Mouse (Mus musculus): Measurements from ENCODE around the gene Rapsn.

DNA sequence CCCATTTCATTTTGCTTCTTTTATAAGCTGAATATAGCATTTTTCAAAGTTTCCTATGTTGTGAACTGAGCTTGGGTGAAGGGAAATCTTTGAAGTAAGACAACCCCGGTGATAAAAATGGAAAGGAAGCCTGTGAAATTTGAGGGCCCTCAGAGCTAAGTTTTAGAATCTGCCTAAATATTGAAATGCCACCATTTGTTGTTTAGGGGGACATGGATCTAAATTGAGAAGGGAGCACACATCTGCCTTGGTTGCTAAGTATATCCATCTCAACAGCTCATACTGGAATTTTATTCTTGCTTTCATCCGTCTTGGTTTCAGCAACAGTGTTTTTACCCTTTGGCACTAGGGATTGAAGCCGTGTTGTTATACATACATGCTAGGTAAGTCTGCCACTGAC is 49.4 kb upstream of the Rapsn start:
- no peak for TF ChIP-seq USF2 (IDR thresholded peaks at IDR 0.05; ENCODE audit: borderline replicate concordance in 1 of 2, insufficient read depth in 1 of 2, low read depth in 1 of 2, low read length in 2 of 2)
- no peak for TF ChIP-seq CTCF (IDR thresholded peaks at IDR 0.05 in 2 of 3, conservative IDR thresholded peaks at IDR 0.05 in 1 of 3; ENCODE audit: control insufficient read depth in 1 of 3, insufficient read depth in 1 of 3, low read depth in 2 of 3, low read length in 3 of 3, poor library complexity in 1 of 3, severe bottlenecking in 1 of 3)
- no peak for TF ChIP-seq ZNF384 (IDR thresholded peaks at IDR 0.05; ENCODE audit: low read depth, low read length)
- no peak for TF ChIP-seq MYC (IDR thresholded peaks at IDR 0.05; ENCODE audit: low read depth, low read length)
- no peak for TF ChIP-seq ZKSCAN1 (IDR thresholded peaks at IDR 0.05; ENCODE audit: low read depth, low read length)
- TF ChIP-seq ZMIZ1 (IDR thresholded peaks at IDR 0.05; ENCODE audit: low read depth, low read length) = no peak
- no peak for TF ChIP-seq TAL1 (IDR thresholded peaks at IDR 0.05; ENCODE audit: low read length)
- no peak for TF ChIP-seq EP300 (IDR thresholded peaks at IDR 0.05; ENCODE audit: low read depth in 1 of 2, low read length in 2 of 2)
- TF ChIP-seq BHLHE40 (IDR thresholded peaks at IDR 0.05; ENCODE audit: borderline replicate concordance, low read depth, low read length) = no peak
- TF ChIP-seq ZC3H11A (IDR thresholded peaks at IDR 0.05; ENCODE audit: low read depth, low read length) = no peak
- no peak for TF ChIP-seq POLR2A (IDR thresholded peaks at IDR 0.05; ENCODE audit: control insufficient read depth in 1 of 2, insufficient read depth in 1 of 2, low read depth in 1 of 2, low read length in 2 of 2, poor library complexity in 1 of 2)
- TF ChIP-seq UBTF (IDR thresholded peaks at IDR 0.05; ENCODE audit: borderline replicate concordance, insufficient read depth, low read depth, low read length) = no peak

Data from MEL (cell line).